Mouse (Mus musculus): ENCODE results near the gene Ins2. TPM values are rescaled to one million over a fixed set of nuclear protein-coding genes. Genes with fewer than 3 reads are reported as not detected.

Gene Ins2
- polyA plus RNA-seq, 1 experiment from 2014 or later, result not detected

DNA sequence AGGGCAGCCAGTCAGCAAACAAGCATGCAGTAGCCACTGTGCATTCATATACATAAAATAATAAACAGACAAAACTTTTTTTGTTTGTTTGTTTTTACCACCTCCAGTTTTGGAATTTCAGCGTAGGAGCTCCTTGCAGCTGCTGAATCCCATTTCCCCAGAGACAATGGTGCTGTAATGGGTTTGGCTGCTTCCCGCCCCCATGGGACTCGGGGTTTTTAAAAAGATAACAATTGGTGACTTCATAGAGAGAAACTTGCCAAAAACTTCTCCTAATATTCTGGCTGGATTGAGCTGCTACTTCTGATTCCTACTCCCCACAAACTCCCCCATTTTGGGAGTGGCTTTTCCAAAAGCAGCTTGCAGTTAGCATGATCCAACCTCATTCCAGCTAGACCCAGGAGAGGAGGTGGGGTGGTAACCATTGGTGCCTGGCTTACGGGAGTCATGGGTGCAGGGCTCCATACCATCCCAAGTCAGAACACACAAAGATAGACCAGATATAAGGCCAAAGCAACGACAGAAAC is 43.8 kb downstream of the Ins2 start:
- Histone ChIP-seq H3K4me3 (ENCODE audit: low read depth, low read length) (no peak overlapping the region), H3K36me3 (ENCODE audit: control insufficient read depth, insufficient read depth, low read length) (no peaks in the 10 kb centered on the region), H3K9me3 (ENCODE audit: control insufficient read depth, low read length) (no peaks in the 10 kb centered on the region), H3K4me1 (ENCODE audit: control insufficient read depth, insufficient read depth, low read length) (no peaks in the 10 kb centered on the region), H3K27me3 (ENCODE audit: control insufficient read depth, insufficient read depth, low read length) (no peaks in the 10 kb centered on the region), H3K9ac (ENCODE audit: low read length) (no peak overlapping the region), H3K4me2 (ENCODE audit: low read depth) (no peak overlapping the region), H3K27ac (ENCODE audit: low read depth, low read length) (no peak overlapping the region)
- DNase-seq (ENCODE audit: low spot score) (no peak), ATAC-seq (ENCODE audit: insufficient read depth, low FRiP score, low TSS enrichment) (no peak)
- WGBS, result 75% methylated on average over 5 of the region's 5 CpGs

DNA sequence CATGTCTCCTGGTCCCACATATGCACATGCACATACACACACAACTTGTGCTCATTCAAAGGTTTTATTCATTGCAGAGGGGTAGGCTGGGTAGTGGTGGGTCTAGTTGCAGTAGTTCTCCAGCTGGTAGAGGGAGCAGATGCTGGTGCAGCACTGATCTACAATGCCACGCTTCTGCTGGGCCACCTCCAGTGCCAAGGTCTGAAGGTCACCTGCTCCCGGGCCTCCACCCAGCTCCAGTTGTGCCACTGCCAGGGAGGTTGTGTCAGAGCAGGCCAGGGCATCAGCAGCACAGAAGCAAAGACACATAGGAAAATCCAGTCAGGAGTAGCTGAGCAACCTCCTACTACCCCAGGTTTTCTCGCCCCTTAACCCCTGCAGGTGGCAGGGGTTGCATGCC is 64.6 kb downstream of the Ins2 start:
- no peak for DNase-seq (ENCODE audit: low spot score)
- no peaks in the 10 kb centered on the region for H3K4me1 ChIP-seq (ENCODE audit: control insufficient read depth, insufficient read depth, low read length)
- no peak overlapping the region for H3K9ac ChIP-seq (ENCODE audit: low read length)
- no peak overlapping the region for H3K27ac ChIP-seq (ENCODE audit: low read depth, low read length)
- WGBS, result 86% methylated on average over 3 of the region's 3 CpGs
- H3K27me3 ChIP-seq (ENCODE audit: control insufficient read depth, insufficient read depth, low read length), result no peaks in the 10 kb centered on the region
- H3K36me3 ChIP-seq (ENCODE audit: control insufficient read depth, insufficient read depth, low read length), result no peaks in the 10 kb centered on the region
- no peaks in the 10 kb centered on the region for H3K9me3 ChIP-seq (ENCODE audit: control insufficient read depth, low read length)
- no peak for ATAC-seq (ENCODE audit: insufficient read depth, low FRiP score, low TSS enrichment)
- no peak overlapping the region for H3K4me2 ChIP-seq (ENCODE audit: low read depth)
- H3K4me3 ChIP-seq (ENCODE audit: low read depth, low read length), result no peak overlapping the region

DNA sequence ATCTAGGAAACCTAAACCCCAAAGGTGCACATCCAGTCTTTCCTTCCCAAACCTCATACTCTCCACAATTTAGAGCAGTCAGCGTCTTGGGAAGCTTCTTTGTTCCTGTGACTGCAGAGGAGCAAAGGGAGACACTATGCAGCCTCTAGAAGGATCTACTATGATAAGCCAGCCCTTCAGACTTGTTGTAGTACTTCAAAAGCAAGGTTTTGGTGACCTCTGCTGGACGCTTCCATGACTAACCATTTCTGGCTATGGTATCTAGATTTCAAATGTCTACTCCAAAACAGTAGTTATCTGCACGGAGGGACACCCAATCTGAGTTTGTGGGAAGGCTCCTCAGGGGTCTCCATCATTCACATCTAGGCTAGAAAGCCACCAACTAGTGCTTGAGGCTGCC is 67.5 kb downstream of the Ins2 start:
- Histone ChIP-seq H3K9ac (ENCODE audit: low read length) (no peak overlapping the region), H3K4me2 (ENCODE audit: low read depth) (no peak overlapping the region), H3K27me3 (ENCODE audit: control insufficient read depth, insufficient read depth, low read length) (no peaks in the 10 kb centered on the region), H3K4me1 (ENCODE audit: control insufficient read depth, insufficient read depth, low read length) (no peaks in the 10 kb centered on the region), H3K36me3 (ENCODE audit: control insufficient read depth, insufficient read depth, low read length) (no peaks in the 10 kb centered on the region), H3K27ac (ENCODE audit: low read depth, low read length) (no peak overlapping the region), H3K9me3 (ENCODE audit: control insufficient read depth, low read length) (peaks cover 4% of the 10 kb centered on the region), H3K4me3 (ENCODE audit: low read depth, low read length) (no peak overlapping the region)
- ATAC-seq (ENCODE audit: insufficient read depth, low FRiP score, low TSS enrichment) (no peak), DNase-seq (ENCODE audit: low spot score) (peak; percentile 71)
- WGBS, result 18% methylated on average over 3 of the region's 3 CpGs

DNA sequence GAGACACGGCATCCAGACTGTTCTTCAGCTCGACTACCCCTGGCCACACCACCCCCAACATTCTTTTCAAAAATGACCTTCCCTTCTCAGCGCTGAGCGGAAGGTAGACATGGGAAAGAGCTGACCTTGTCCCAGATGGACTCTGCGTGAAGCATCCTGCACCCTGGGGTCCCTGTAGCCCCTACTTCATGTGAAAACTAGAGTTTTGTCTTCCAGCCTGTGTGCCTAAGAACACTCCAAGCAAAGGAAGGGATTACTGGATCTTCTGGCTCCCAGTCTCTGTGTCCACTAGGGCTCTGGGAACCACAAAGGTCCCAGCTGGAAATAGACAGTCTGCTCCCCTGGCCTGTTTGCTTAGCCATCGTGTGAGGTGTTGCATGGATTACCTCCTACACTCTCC is 68.0 kb downstream of the Ins2 start:
- no peaks in the 10 kb centered on the region for H3K27me3 ChIP-seq (ENCODE audit: control insufficient read depth, insufficient read depth, low read length)

DNA sequence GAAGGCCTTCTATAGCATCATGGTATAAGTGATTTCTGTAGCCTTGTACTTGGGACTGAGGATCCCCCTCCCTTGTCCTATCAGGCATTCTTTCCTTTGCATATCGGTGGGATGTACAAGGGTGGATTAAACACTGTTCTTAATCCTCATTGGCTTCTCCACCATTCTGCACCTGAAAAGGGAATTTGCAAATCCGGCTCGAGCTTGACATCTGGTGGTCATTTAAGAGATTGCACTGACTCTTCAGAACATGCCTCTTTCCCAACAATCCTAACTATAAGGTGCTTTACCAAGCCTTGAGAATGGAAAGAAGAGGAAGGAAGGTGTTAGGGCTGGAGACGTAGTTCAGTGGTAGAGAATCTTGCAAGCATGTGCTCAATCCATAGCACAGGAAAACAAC is 71.1 kb downstream of the Ins2 start:
- H3K27me3 ChIP-seq (ENCODE audit: control insufficient read depth, insufficient read depth, low read length), result no peaks in the 10 kb centered on the region
- no peaks in the 10 kb centered on the region for H3K4me1 ChIP-seq (ENCODE audit: control insufficient read depth, insufficient read depth, low read length)
- 9% methylated on average over 4 of the region's 4 CpGs for WGBS
- no peak overlapping the region for H3K4me3 ChIP-seq (ENCODE audit: low read depth, low read length)
- H3K9me3 ChIP-seq (ENCODE audit: control insufficient read depth, low read length), result peaks cover 18% of the 10 kb centered on the region
- DNase-seq (ENCODE audit: low spot score) (no peak), ATAC-seq (ENCODE audit: insufficient read depth, low FRiP score, low TSS enrichment) (no peak)
- no peak overlapping the region for H3K9ac ChIP-seq (ENCODE audit: low read length)
- H3K4me2 ChIP-seq (ENCODE audit: low read depth), result no peak overlapping the region
- H3K36me3 ChIP-seq (ENCODE audit: control insufficient read depth, insufficient read depth, low read length), result no peaks in the 10 kb centered on the region
- H3K27ac ChIP-seq (ENCODE audit: low read depth, low read length), result no peak overlapping the region

More for the DNA sequence above, 68.0 kb downstream of the Ins2 start:
- Histone ChIP-seq H3K36me3 (ENCODE audit: control insufficient read depth, insufficient read depth, low read length) (no peaks in the 10 kb centered on the region), H3K4me1 (ENCODE audit: control insufficient read depth, insufficient read depth, low read length) (no peaks in the 10 kb centered on the region), H3K9ac (ENCODE audit: low read length) (peak overlapping the region; percentile 18; the same call in 1 of the 2 replicates), H3K9me3 (ENCODE audit: control insufficient read depth, low read length) (peaks cover 7% of the 10 kb centered on the region), H3K27ac (ENCODE audit: low read depth, low read length) (no peak overlapping the region), H3K4me2 (ENCODE audit: low read depth) (no peak overlapping the region), H3K4me3 (ENCODE audit: low read depth, low read length) (no peak overlapping the region)
- ATAC-seq (ENCODE audit: insufficient read depth, low FRiP score, low TSS enrichment), result no peak
- DNase-seq (ENCODE audit: low spot score), result no peak
- WGBS, result 70% methylated on average over 6 of the region's 6 CpGs

DNA sequence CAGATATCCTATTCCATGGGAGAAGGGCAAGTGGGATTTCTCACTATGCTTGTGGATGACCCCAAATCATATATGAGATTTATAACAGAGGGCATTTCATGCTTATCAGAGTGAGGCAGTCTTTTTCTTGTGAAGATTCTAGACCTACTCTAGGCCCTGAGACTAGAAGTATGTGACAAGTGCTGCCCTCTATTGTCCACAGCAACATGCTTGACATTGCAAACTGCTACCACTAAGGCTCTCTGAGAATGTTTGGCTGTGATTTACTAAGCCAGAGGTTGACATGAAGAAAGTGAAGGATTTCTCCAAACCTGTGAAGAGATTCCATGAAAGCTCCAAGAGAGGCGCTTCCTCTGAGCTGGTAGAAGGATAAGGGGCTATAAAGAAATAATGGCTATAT is 72.1 kb downstream of the Ins2 start:
- no peak for ATAC-seq (ENCODE audit: insufficient read depth, low FRiP score, low TSS enrichment)
- WGBS, result 96% methylated on average over 1 of the region's 1 CpGs
- no peak for DNase-seq (ENCODE audit: low spot score)

DNA sequence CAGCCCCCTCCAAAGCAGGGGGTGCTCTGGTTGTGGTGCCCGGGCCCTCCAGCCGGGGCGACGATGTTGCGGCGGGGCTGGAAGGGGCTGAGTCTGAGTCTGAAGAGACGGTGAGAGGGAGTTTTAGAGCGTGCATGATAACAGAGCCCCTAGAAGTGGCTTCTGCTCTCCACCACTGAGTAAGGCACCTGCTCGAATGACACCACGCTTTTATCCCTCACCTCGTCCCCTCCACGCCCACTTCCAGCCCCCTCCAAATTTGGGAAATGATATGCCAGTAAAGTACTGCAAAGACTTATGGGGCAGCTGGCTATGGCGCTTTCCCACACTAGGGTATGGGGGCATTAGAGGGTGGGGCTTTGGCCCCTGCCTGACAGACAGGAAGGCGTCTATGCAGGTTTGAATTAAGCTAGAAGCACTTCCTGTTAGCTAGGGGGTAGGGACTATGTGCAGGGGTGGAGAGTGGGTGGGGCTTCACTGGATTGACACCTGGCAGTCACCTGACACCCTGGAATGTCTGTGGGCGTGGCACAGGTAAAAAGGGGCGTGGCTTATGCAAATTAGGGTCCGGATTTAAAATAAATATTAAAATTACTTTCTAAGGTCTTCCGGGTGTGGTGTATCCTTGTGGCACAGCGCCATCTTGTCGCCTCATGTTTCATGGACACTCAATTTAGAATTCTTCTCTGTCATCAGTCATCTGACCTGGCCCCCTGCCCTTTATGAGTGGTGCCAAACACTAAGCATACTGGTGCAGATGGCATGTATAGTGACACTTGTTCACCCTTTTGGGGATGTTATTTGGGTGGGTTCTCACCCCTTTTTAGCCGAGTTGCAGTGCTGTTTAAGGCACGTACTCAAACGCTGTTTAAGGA is 73.2 kb downstream of the Ins2 start, which contains the start of gene Gm49394:
TSS of gene Gm49394 (minus strand) at position 192 of the 875 bp plus-strand sequence.
- Histone ChIP-seq H3K4me1 (ENCODE audit: control insufficient read depth, insufficient read depth, low read length) (no peaks in the 10 kb centered on the region), H3K9ac (ENCODE audit: low read length) (no peak within 1 kb of the TSS), H3K27me3 (ENCODE audit: control insufficient read depth, insufficient read depth, low read length) (peaks cover 16% of the 10 kb centered on the region), H3K27ac (ENCODE audit: low read depth, low read length) (no peak within 1 kb of the TSS), H3K9me3 (ENCODE audit: control insufficient read depth, low read length) (peaks cover 18% of the 10 kb centered on the region), H3K4me3 (ENCODE audit: low read depth, low read length) (no peak within 1 kb of the TSS), H3K36me3 (ENCODE audit: control insufficient read depth, insufficient read depth, low read length) (no peaks in the 10 kb centered on the region), H3K4me2 (ENCODE audit: low read depth) (no peak within 1 kb of the TSS)
- 81% methylated on average over 23 of the region's 23 CpGs for WGBS
- ATAC-seq (ENCODE audit: insufficient read depth, low FRiP score, low TSS enrichment) (no peak), DNase-seq (ENCODE audit: low spot score) (no peak)

More for the DNA sequence above, 72.1 kb downstream of the Ins2 start:
- peaks cover 5% of the 10 kb centered on the region; the same call in 1 of the 2 replicates for H3K27me3 ChIP-seq (ENCODE audit: control insufficient read depth, insufficient read depth, low read length)
- H3K4me1 ChIP-seq (ENCODE audit: control insufficient read depth, insufficient read depth, low read length), result no peaks in the 10 kb centered on the region
- H3K36me3 ChIP-seq (ENCODE audit: control insufficient read depth, insufficient read depth, low read length), result no peaks in the 10 kb centered on the region
- no peak overlapping the region for H3K27ac ChIP-seq (ENCODE audit: low read depth, low read length)
- H3K9me3 ChIP-seq (ENCODE audit: control insufficient read depth, low read length), result peaks cover 18% of the 10 kb centered on the region
- H3K4me3 ChIP-seq (ENCODE audit: low read depth, low read length), result no peak overlapping the region
- H3K4me2 ChIP-seq (ENCODE audit: low read depth), result no peak overlapping the region
- H3K9ac ChIP-seq (ENCODE audit: low read length), result no peak overlapping the region

DNA sequence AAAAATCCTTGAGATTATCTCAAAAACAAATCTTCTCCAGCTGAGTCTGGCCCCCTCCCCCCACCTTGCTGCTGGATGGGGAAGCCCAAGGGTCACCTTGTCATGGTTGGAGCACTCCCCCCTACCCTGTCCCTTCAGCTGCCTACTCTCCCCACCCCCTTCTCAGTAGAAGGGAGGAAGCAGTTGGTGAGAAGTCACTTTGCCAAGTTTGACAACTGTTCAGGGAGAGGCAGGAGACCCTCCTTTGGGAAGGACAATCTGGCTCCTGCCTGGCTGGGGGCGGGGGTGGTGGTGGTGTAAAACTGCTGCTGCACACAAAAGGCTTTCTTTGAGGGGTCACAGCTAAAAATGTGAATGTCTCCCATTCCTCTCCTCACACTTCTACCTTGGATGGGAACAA is 74.9 kb downstream of the Ins2 start:
- Histone ChIP-seq H3K36me3 (ENCODE audit: control insufficient read depth, insufficient read depth, low read length) (no peaks in the 10 kb centered on the region), H3K4me3 (ENCODE audit: low read depth, low read length) (no peak overlapping the region), H3K4me2 (ENCODE audit: low read depth) (no peak overlapping the region), H3K4me1 (ENCODE audit: control insufficient read depth, insufficient read depth, low read length) (peaks cover 4% of the 10 kb centered on the region; the same call in 1 of the 2 replicates), H3K27ac (ENCODE audit: low read depth, low read length) (no peak overlapping the region), H3K27me3 (ENCODE audit: control insufficient read depth, insufficient read depth, low read length) (peaks cover 33% of the 10 kb centered on the region), H3K9ac (ENCODE audit: low read length) (no peak overlapping the region), H3K9me3 (ENCODE audit: control insufficient read depth, low read length) (peaks cover 18% of the 10 kb centered on the region)
- 80% methylated on average over 1 of the region's 1 CpGs for WGBS
- DNase-seq (ENCODE audit: low spot score) (peak; percentile 5), ATAC-seq (ENCODE audit: insufficient read depth, low FRiP score, low TSS enrichment) (no peak)

DNA sequence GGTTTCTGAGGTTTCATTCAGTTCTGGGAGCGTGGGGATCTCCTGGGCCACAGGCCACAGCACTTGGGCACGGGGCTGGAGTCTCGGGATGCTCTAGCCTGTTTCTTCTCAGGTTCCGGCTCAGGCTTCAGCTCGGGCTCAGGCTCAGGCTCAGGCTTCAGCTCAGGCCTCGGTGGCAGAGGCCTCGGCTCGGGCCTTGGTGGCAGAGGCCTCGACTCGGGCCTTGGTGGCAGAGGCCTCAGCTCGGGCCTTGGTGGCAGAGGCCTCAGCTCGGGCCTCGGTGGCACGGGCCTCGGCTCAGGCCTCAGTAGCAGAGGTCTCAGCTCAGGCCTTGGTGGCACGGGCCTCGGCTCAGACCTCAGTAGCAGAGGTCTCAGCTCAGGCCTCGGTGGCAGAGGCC is 75.7 kb downstream of the Ins2 start:
- H3K27me3 ChIP-seq (ENCODE audit: control insufficient read depth, insufficient read depth, low read length), result peaks cover 41% of the 10 kb centered on the region
- peaks cover 18% of the 10 kb centered on the region for H3K9me3 ChIP-seq (ENCODE audit: control insufficient read depth, low read length)
- 94% methylated on average over 18 of the region's 18 CpGs for WGBS
- H3K4me1 ChIP-seq (ENCODE audit: control insufficient read depth, insufficient read depth, low read length), result peaks cover 4% of the 10 kb centered on the region; the same call in 1 of the 2 replicates
- H3K27ac ChIP-seq (ENCODE audit: low read depth, low read length), result no peak overlapping the region
- H3K9ac ChIP-seq (ENCODE audit: low read length), result no peak overlapping the region
- no peak for DNase-seq (ENCODE audit: low spot score)
- H3K36me3 ChIP-seq (ENCODE audit: control insufficient read depth, insufficient read depth, low read length), result no peaks in the 10 kb centered on the region
- no peak overlapping the region for H3K4me2 ChIP-seq (ENCODE audit: low read depth)
- ATAC-seq (ENCODE audit: insufficient read depth, low FRiP score, low TSS enrichment), result no peak
- H3K4me3 ChIP-seq (ENCODE audit: low read depth, low read length), result no peak overlapping the region
